Mouse (Mus musculus) testis, adult 2 months (tissue): ENCODE data around the gene Cfap43.

Experiments used
- CTCF ChIP-seq: fragments of 200-500 bp; IDR thresholded peaks from 2 replicates; pipeline ENCODE4 v1.5.1; 2012; ENCODE audit warnings: low read depth, mild to moderate bottlenecking, inconsistent platforms, low read length, moderate library complexity; ENCODE audit not compliant: control insufficient read depth, insufficient read depth, insufficient replicate concordance
- POLR2A ChIP-seq: fragments of 200-500 bp; IDR thresholded peaks from 2 replicates; pipeline ENCODE4 v1.6.1; 2012; ENCODE audit warnings: low read depth, mild to moderate bottlenecking, inconsistent platforms, low read length, moderate library complexity; ENCODE audit not compliant: control insufficient read depth

GRCm38 (mm10) chr19:47869516-47869915 lies 49.6 kb downstream of the Cfap43 start:
- TF ChIP-seq CTCF (no peak), POLR2A (no peak)
